Mouse (Mus musculus): ENCODE measurements around the gene Fam234b.

DNA sequence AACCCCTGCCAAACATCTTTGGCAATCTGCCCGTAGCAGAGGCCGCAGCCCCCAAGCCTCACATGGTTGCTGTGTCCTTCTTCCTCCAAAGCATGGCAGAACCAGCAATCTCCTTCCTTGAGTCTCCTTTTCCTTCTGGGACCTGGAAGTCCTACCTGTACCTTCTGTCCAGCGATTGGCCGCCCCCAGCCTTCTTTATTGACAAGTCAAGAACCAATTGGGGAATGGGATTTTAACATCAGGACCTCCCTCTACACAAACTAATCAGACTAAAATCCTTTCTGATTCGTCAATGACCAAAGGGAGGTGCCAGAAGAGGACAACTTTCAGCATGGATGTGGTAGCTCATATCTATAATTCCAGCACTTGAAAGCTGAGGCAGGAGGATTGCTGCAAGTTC, 22.1 kb downstream of the Fam234b start:
- TF ChIP-seq CTCF (IDR thresholded peaks at IDR 0.05; ENCODE audit: borderline replicate concordance, extremely low read depth, insufficient read depth, insufficient read length) (no peak), POLR2A (IDR thresholded peaks at IDR 0.05; ENCODE audit: borderline replicate concordance, extremely low read depth, insufficient read depth, insufficient read length, poor library complexity, severe bottlenecking) (no peak)
